In genomic region chr9:56635498-56636121, GRCm38 (mm10) we compare ENCODE assay signal across 8 mouse cellular contexts.
DNase-seq lines count a peak whose midpoint lies in the region; ATAC-seq and TF ChIP-seq lines count a peak whose summit lies in the region.

No protein-coding gene starts in this region.

- peaks cover 31% of the 10 kb centered on the region for H3K27me3 ChIP-seq in neural tube, embryonic 11.5 days (ENCODE audit: control insufficient read depth, insufficient read depth, low read length)
- peaks cover 43% of the 10 kb centered on the region for H3K27me3 ChIP-seq in intestine, embryonic 14.5 days (replicated peaks; ENCODE audit: control insufficient read depth, insufficient read depth, low read length)
- H3K27me3 ChIP-seq in limb, embryonic 10.5 days (ENCODE audit: low read depth, poor library complexity, severe bottlenecking), result peaks cover 96% of the 10 kb centered on the region
- no peaks in the 10 kb centered on the region for H3K27me3 ChIP-seq in midbrain, postnatal 0 days (ENCODE audit: insufficient read depth, low read length)

- ATAC-seq in neural tube, embryonic 11.5 days (ENCODE audit: insufficient read depth, low FRiP score, low TSS enrichment), result peak; percentile 64
- ATAC-seq in intestine, embryonic 14.5 days (replicated peaks; ENCODE audit: low FRiP score, low TSS enrichment, low read depth), result peak; percentile 63
- peak; percentile 78 for ATAC-seq in midbrain, postnatal 0 days (ENCODE audit: low FRiP score)

- WGBS in neural tube, embryonic 11.5 days, result 1% methylated on average over 47 of the region's 68 CpGs
- WGBS in intestine, embryonic 14.5 days, result 1% methylated on average over 33 of the region's 68 CpGs
- WGBS in limb, embryonic 10.5 days, result 1% methylated on average over 68 of the region's 68 CpGs
- WGBS in midbrain, postnatal 0 days, result 2% methylated on average over 44 of the region's 68 CpGs

- no peaks in the 10 kb centered on the region for H3K9me3 ChIP-seq in neural tube, embryonic 11.5 days (ENCODE audit: control insufficient read depth, low read length)
- H3K9me3 ChIP-seq in intestine, embryonic 14.5 days (ENCODE audit: control insufficient read depth, low read length), result no peaks in the 10 kb centered on the region
- no peaks in the 10 kb centered on the region for H3K9me3 ChIP-seq in limb, embryonic 10.5 days (replicated peaks)
- no peaks in the 10 kb centered on the region for H3K9me3 ChIP-seq in midbrain, postnatal 0 days (ENCODE audit: low read length)

- TF ChIP-seq CTCF in midbrain, postnatal 0 days (IDR thresholded peaks at IDR 0.05), result no peak

- H3K4me3 ChIP-seq in neural tube, embryonic 11.5 days (ENCODE audit: low read depth, low read length), result peak overlapping the region; percentile 49
- H3K4me3 ChIP-seq in intestine, embryonic 14.5 days (ENCODE audit: low read depth, low read length), result peak overlapping the region; percentile 42
- peak overlapping the region; percentile 68 for H3K4me3 ChIP-seq in limb, embryonic 10.5 days
- peak overlapping the region; percentile 95 for H3K4me3 ChIP-seq in midbrain, postnatal 0 days (ENCODE audit: low read depth, low read length)

- H3K9ac ChIP-seq in neural tube, embryonic 11.5 days (ENCODE audit: low read length), result peak overlapping the region; percentile 86
- H3K9ac ChIP-seq in intestine, embryonic 14.5 days (ENCODE audit: low read length), result peak overlapping the region; percentile 58
- peak overlapping the region; percentile 93 for H3K9ac ChIP-seq in midbrain, postnatal 0 days (replicated peaks; ENCODE audit: low read length, poor library complexity, severe bottlenecking)

- peak; percentile 77 for DNase-seq in neural tube, embryonic 11.5 days (ENCODE audit: low spot score)
- DNase-seq in neural tube, embryonic 10.5 days (ENCODE audit: extremely low spot score, low spot score), result no peak
- peak; percentile 81 for DNase-seq in cerebellum, adult 9-11 months
- peak; percentile 55 to 60 for DNase-seq in frontal cortex, postnatal 14 days (ENCODE audit: low spot score in 2 of 2)
- DNase-seq in intestine, embryonic 14.5 days (ENCODE audit: low spot score), result peak; percentile 79
- peak; percentile 71 for DNase-seq in limb, embryonic 10.5 days (ENCODE audit: low spot score)
- peak; percentile 87 for DNase-seq in midbrain, postnatal 0 days (ENCODE audit: low spot score)
- DNase-seq in spleen, adult 12 weeks (ENCODE audit: low spot score), result no peak

- H3K36me3 ChIP-seq in neural tube, embryonic 11.5 days (ENCODE audit: control insufficient read depth, insufficient read depth, low read length), result no peaks in the 10 kb centered on the region
- no peaks in the 10 kb centered on the region for H3K36me3 ChIP-seq in intestine, embryonic 14.5 days (ENCODE audit: control insufficient read depth, insufficient read depth, low read length)
- no peaks in the 10 kb centered on the region for H3K36me3 ChIP-seq in limb, embryonic 10.5 days
- no peaks in the 10 kb centered on the region for H3K36me3 ChIP-seq in midbrain, postnatal 0 days (ENCODE audit: insufficient read depth, low read length)

- H3K4me1 ChIP-seq in neural tube, embryonic 11.5 days (ENCODE audit: control insufficient read depth, insufficient read depth, low read length), result peaks cover 8% of the 10 kb centered on the region; the same call in 1 of the 2 replicates
- peaks cover 3% of the 10 kb centered on the region; the same call in 1 of the 2 replicates for H3K4me1 ChIP-seq in intestine, embryonic 14.5 days (replicated peaks; ENCODE audit: control insufficient read depth, insufficient read depth, low read length)
- H3K4me1 ChIP-seq in limb, embryonic 10.5 days, result peaks cover 54% of the 10 kb centered on the region
- H3K4me1 ChIP-seq in midbrain, postnatal 0 days (ENCODE audit: insufficient read depth, low read length), result peaks cover 13% of the 10 kb centered on the region; the same call in 1 of the 2 replicates

- H3K27ac ChIP-seq in neural tube, embryonic 11.5 days (ENCODE audit: low read depth, low read length), result peak overlapping the region; percentile 67
- no peak overlapping the region for H3K27ac ChIP-seq in intestine, embryonic 14.5 days (ENCODE audit: low read depth)
- H3K27ac ChIP-seq in limb, embryonic 10.5 days, result peak overlapping the region; percentile 86
- H3K27ac ChIP-seq in midbrain, postnatal 0 days (ENCODE audit: low read depth, low read length), result peak overlapping the region; percentile 97

- peak overlapping the region; percentile 98 for H3K4me2 ChIP-seq in neural tube, embryonic 11.5 days (ENCODE audit: low read depth)
- H3K4me2 ChIP-seq in intestine, embryonic 14.5 days (ENCODE audit: low read length), result peak overlapping the region; percentile 74
- H3K4me2 ChIP-seq in midbrain, postnatal 0 days (ENCODE audit: low read depth, low read length, poor library complexity, severe bottlenecking), result peak overlapping the region; percentile 71

Comparison
In these comparisons a context has a peak if more than half of its experiments do, and no peak if none do; other contexts are left out.
1. DNase-seq: peak in neural tube, embryonic 11.5 days (single experiment), cerebellum, adult 9-11 months (single experiment), frontal cortex, postnatal 14 days (2 of 2), intestine, embryonic 14.5 days (single experiment), limb, embryonic 10.5 days (single experiment) and midbrain, postnatal 0 days (single experiment); none in neural tube, embryonic 10.5 days (single experiment) and spleen, adult 12 weeks (single experiment).
2. H3K4me3 ChIP-seq: peak in every context shown above with its lines; median percentile 95 in midbrain, postnatal 0 days; 68 in limb, embryonic 10.5 days; 49 in neural tube, embryonic 11.5 days; 42 in intestine, embryonic 14.5 days.
3. Peak in every context shown above with its lines, with median percentiles within 50 percentile points of each other: ATAC-seq, H3K4me2 ChIP-seq and H3K9ac ChIP-seq.